Mouse (Mus musculus) cerebellum, adult 9-11 months (tissue): Measurements from ENCODE around the gene L3mbtl1.
"Not testable (repeated sequence)": the region's sequence is repeated elsewhere in the genome, so short reads cannot be mapped to it uniquely, and the experiment has no call there.

Experiments used
- DNase-seq: peaks from one replicate; pipeline ENCODE4 v3.0.0; 2022

Gene L3mbtl1

GRCm38 (mm10) chr2:162943148-162943846, at the start of gene L3mbtl1:
TSS of gene L3mbtl1 (plus strand) at chr2:162943472.
- DNase-seq, result peak; percentile 55

GRCm38 (mm10) chr2:162899256-162899655, 44.0 kb upstream of the L3mbtl1 start:
- not testable (repeated sequence) for DNase-seq

GRCm38 (mm10) chr2:162899880-162900589, 43.2 kb upstream of the L3mbtl1 start:
- no peak for DNase-seq

- no peak for DNase-seq
Measured at GRCm38 (mm10) chr2:162900590-162900916, 42.7 kb upstream of the L3mbtl1 start.

- no peak for DNase-seq
Measured at GRCm38 (mm10) chr2:162905902-162906301, 37.4 kb upstream of the L3mbtl1 start.

GRCm38 (mm10) chr2:162908052-162908491, 35.2 kb upstream of the L3mbtl1 start:
- DNase-seq, result peak; percentile 76

- no peak for DNase-seq
Measured at GRCm38 (mm10) chr2:162914040-162914439, 29.2 kb upstream of the L3mbtl1 start.

- DNase-seq, result no peak
Measured at GRCm38 (mm10) chr2:162914519-162914918, 28.8 kb upstream of the L3mbtl1 start.

- DNase-seq, result no peak
Measured at GRCm38 (mm10) chr2:162919926-162920325, 23.3 kb upstream of the L3mbtl1 start.

GRCm38 (mm10) chr2:162922183-162922582, 21.1 kb upstream of the L3mbtl1 start:
- DNase-seq, result no peak

- DNase-seq, result no peak
Measured at GRCm38 (mm10) chr2:162922834-162923233, 20.4 kb upstream of the L3mbtl1 start.

GRCm38 (mm10) chr2:162924126-162924525, 19.1 kb upstream of the L3mbtl1 start:
- DNase-seq, result no peak

GRCm38 (mm10) chr2:162927918-162928585, 15.2 kb upstream of the L3mbtl1 start:
- no peak for DNase-seq

GRCm38 (mm10) chr2:162929704-162930103, 13.6 kb upstream of the L3mbtl1 start:
- DNase-seq, result no peak

GRCm38 (mm10) chr2:162930516-162931122, 12.7 kb upstream of the L3mbtl1 start:
- peak; percentile 19 for DNase-seq

GRCm38 (mm10) chr2:162931123-162931673, 12.1 kb upstream of the L3mbtl1 start, which contains the start of gene Srsf6:
TSS of gene Srsf6 (plus strand) at chr2:162931528.
- DNase-seq, result peak; percentile 91

GRCm38 (mm10) chr2:162931674-162932650, 11.3 kb upstream of the L3mbtl1 start:
- peak; percentile 83 for DNase-seq

GRCm38 (mm10) chr2:162932706-162933105, 10.6 kb upstream of the L3mbtl1 start:
- DNase-seq, result peak; percentile 67

GRCm38 (mm10) chr2:162934421-162934820, 8.9 kb upstream of the L3mbtl1 start:
- DNase-seq, result no peak

- no peak for DNase-seq
Measured at GRCm38 (mm10) chr2:162935700-162936099, 7.6 kb upstream of the L3mbtl1 start.

- DNase-seq, result no peak
Measured at GRCm38 (mm10) chr2:162939562-162939961, 3.7 kb upstream of the L3mbtl1 start.

- peak; percentile 23 for DNase-seq
Measured at GRCm38 (mm10) chr2:162943931-162944330, 659 bp downstream of the L3mbtl1 start.
